Mouse (Mus musculus) gastrocnemius, postnatal 10 days (tissue): ENCODE measurements at regions not wholly inside any gene's neighbourhood (a gene's known extent, or its start where the extent isn't known, plus 50 kb on each side); places are given as distances from the start of the nearest gene placed in this dataset.

ENCODE experiments used
- DNase-seq: peaks from one replicate; pipeline ENCODE4 v3.0.0; 2021; ENCODE audit warnings: mixed read lengths
- microRNA-seq, 2 experiments: library from miRNA; unstranded; fragments of <30 nt; microRNA quantifications; one replicate each; pipeline ENCODE4 v1.2.0; 2021

DNA sequence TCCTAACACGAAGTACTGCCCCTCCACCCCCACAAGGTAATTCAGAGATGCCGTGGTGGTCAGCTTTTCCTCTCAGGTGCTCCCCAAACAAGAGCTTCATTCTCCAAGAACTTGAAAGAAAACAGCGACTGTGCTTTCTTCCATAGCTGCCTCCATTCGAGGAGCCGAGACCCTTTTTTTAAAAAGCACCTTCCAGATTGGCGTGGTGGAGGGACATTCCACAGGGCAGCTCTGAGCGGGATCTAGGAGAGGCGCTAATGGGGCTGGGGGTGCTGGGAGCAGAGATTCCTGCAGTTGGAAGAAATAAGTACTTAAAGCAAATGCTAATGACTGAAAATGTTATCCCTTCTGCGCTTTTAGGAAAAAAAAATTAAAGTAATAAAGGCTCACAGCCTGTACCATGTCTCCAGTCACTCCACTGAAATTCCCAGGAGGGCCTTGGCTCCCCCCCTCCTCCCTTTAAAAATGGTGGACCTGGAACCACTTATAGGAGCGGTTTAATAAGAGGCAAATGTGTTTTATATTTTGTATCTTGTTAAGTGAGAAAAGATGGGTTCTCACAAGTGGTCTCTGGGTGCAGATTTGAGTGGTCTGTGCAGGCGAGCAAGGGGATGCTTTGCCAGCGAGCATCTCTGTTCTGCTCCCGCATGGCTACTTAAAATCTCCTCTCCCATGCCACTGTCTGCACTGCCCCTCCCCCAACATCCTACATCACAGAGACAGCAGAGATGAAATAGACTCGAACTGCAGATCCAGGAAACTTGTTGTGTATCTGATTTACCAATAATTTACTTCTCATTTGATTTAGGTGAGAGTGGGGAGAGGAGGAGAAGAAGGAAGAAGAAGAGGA, 77.4 kb upstream of the Zfhx3 start:
- no peak for DNase-seq

DNA sequence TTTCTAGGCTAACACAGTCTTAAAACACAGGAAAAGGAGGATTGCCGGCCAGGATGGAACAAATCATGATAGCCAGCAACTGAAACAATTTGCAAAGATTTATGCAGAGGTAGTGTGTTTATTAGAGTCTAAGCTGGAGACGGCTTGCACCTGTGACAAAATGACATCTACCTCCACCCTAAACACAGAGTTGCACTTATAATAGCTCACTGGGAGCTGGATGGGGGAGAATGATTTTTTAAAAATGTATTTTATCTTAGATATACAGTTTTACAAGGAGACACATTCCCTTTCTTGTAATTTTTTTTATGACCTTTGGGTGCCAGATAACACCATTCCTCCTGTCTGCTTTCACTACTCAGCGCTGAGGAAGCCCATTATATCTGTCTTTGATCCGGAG, 76.7 kb upstream of the Zfhx3 start:
- DNase-seq, result no peak

DNA sequence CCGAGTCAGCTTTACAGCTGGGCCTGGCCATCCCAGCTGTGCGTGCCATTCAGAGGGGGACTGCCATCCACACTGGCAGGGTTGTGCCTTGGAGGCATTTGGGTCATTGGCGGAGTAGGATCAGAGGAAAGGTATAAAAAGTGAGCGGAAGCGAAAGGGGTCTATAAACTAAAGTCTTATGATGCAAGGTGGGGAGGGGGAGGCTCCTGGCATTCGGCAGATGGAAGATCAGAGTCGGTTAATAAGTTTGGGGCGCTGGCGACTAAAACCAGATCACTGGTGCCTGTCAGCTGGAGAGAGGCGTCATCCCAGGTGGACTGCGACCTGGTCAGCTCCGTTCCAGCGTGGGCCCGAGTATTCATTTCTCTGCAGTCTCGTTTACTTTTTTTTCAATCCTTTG, 70.7 kb upstream of the Zfhx3 start:
- DNase-seq, result no peak

DNA sequence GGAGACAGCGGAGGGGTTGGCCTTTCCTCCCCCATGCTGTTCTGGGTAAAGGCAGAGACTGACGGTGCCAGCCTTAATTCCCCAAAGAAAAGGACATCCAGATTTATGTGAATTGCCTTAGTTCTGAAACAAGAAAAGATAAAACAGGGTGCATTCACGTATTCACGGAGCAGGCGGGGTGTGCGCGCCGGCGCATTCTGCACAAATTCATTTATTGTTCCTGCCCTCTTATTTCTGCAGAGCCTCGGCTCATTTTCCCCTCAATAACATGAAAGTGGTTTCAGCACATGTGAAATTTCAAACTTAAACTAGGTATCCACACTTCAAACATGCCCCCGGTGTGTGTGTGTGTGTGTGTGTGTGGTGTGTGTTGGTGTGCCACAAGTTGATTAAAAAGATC, 70.3 kb upstream of the Zfhx3 start:
- DNase-seq, result no peak

DNA sequence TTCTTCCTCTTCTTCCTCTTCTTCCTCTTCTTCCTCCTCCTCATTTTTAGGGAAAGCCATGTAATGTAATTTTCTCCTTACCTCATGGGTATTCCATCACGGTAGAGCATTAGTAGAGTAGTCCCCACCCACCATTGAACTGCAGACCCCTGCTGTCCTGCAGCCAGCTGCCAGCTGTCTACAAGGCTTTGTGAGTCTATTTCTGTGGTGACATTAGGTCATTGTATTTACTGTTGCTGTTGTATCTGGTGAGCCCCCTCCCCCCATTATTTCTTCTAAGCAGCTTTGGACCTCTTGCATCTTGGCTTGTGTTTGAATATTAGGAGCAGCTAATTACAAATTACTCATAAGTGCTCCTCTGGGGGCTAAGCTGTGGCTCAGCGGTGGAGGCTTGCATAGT, 66.0 kb upstream of the Zfhx3 start:
- no peak for DNase-seq

DNA sequence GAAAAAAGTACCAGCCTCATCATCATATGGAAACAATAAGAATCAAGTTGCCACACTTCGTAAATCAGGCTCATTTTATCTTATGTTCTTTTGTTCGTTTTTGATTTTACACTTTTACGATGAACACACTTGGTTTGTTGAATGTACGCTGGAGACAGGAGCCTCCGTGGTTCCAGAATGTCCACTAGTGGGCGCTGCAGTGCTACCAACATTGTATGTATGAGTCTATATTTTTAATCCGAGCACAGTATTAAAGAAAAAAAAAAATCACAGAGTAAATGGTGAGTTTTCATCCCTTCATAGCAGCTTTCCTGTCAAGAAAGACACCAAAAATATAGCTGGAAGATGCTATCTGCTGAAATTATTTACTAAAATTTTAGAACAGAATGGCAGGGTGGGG, 60.6 kb upstream of the Zfhx3 start:
- DNase-seq, result peak; percentile 77

DNA sequence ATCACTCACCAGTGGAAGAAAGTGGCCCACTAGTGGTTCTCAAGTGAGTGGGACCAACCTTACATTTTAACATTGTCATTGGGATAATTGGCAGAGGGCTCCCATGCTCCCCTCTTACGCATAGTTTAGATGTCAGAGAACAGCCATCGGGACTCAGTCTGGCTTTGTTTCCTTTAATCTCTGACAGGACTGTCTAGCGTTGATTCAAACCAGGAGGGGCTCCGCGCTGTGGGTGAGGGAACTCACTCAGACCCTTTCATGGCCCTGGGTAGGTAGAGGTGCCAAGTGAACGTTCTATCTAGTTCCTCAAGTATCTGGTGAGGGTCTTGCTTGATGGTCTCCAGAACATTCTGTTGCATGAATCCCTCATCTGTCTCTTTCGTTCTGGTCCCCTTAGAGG, 56.9 kb upstream of the Zfhx3 start:
- DNase-seq, result no peak

DNA sequence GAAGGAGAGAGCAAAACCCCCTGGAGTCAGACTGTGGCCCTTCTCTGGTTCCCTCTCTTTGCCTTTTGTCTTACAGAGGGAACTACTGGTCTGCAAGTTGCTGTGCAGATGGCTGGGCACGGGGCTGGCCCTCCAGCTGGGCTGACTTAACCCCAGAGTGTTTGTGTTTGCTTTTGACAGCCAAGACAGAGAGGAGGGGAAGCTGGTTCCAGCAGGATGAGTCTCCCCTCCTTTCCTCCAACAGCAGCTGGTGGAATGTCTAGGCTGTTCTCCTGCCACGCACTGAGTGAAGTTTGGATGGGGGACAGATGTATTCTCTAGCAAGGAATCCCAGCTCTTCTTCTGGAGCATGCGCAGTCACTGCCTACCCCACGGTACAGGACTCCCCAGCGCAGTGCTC, 56.5 kb upstream of the Zfhx3 start:
- no peak for DNase-seq

DNA sequence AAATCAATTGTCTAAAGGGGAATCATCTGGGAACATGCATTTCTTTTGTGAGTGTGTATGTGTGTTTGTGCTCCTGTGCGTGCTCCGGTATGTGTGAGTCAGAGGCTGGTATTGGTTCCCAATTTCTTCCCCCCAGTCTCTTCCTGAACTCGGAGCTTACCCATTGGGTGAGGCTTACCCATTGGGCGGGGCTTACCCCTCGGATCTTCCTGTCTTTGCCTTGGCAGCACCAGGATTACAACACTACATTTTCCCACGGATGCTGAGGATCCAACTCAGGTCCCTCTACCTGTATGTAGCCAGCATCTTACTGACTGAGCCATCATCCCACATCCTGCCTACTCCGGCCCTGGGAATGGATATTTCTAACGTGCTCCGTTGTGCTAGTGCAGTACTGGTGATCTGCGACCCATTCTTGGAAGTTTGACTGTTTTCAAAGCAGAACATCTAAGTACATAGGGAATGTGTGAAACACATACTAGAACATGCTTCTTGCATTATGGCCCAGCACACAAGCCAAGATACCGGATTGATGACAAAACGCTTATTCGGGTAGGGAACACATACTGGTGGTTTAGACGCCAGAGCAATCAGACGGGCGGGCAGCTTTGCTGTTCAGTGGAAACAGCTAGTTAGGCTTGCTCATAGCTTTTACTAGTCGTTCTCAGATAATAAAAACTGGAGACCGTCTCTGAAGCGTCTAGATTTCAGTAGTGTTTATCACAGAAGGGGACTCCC, 55.8 kb upstream of the Zfhx3 start:
- DNase-seq, result no peak

DNA sequence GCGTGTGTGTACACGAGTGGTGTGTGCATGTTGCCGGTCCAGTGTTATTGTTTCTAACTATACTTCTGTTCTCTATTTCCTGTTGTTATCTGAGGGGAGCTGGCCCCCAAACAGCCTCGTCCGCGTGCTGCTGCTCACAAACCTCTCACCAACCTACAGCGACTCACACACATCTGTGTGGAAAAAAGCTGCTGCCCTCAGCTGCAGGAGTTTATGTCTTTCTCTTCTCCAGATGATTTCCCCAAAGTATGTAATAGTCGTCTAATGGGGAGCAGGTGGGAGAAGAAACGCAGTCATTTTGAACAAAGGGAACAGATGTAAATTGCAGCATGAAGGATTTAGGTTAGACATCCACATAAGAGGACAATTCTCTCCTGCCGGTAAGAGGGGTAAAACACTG, 55.1 kb upstream of the Zfhx3 start:
- DNase-seq, result no peak

DNA sequence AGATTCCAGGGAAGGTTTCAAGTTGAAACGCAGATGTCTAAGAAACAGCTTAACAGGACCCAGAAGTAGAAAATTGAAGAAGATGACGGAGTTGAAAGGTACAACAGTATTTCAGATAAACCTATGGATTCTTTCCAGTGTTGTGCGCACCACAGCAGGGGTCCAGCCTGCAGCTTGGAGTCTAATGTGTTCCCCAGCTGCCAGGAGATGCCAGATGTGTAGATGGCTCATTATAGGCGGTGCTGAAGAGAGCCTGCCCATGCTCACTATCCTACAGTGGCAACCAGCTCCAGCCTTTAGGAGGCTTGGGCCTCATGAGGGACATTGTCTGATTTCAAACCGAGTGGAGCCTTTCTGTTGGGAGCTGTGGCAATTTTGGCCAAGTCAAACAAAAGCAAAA, 51.5 kb upstream of the Zfhx3 start:
- DNase-seq, result no peak

Small RNA genes in the stretch of these regions (microRNA-seq; reads per million reads assigned to microRNA genes)
- gene Gm22825, result 0 reads per million in 2 experiments
- gene Gm23646, result 0 reads per million in 2 experiments
